Mouse (Mus musculus) fibroblast of lung, adult 2 months (primary cell): ENCODE measurements at regions not wholly inside any gene's neighbourhood (a gene's known extent, or its start where the extent isn't known, plus 50 kb on each side); places are given as distances from the start of the nearest gene placed in this dataset.
A peak's percentile ranks its signal among the peaks of the same experiment; 100 is the strongest.

ENCODE experiments used
- DNase-seq: peaks from one replicate; pipeline ENCODE4 v3.0.0-alpha.2; 2011; ENCODE audit warnings: low read depth

DNA sequence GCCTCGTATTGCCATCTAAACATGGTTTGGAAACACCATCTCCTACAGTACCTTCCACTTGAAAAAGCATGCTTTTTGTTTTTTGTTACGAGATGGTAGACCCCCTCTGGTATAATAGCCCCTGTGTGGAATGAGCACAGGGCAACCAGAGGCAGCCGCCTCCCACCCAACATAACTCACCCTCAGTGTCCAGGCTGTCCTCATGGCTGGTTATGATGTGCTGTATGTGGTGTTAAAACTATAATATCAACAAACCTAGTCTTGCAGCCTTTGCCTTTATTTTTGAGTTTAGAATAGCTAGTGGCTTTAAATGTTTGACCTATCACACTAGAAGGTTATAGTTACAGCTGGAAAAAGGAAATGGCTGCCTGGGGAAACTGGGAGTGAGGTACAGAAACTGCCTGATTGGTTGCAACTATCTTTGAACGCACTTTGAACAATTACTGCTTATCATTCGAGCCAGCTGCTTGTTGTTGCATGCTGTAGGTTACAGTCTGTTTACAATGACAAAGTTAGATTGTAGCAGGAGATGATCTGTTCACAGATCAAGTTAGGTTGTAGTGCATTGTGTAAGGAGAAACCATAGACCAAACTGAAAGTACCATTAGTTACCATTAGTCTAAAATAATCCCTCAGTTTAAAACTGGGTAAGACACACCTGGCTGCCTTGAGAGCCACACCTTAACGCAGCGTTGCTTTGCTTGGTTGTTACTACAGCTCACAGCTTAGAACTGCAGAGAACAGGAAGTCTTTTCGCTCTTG is 414.8 kb downstream of the Klf5 start:
- no peak for DNase-seq

DNA sequence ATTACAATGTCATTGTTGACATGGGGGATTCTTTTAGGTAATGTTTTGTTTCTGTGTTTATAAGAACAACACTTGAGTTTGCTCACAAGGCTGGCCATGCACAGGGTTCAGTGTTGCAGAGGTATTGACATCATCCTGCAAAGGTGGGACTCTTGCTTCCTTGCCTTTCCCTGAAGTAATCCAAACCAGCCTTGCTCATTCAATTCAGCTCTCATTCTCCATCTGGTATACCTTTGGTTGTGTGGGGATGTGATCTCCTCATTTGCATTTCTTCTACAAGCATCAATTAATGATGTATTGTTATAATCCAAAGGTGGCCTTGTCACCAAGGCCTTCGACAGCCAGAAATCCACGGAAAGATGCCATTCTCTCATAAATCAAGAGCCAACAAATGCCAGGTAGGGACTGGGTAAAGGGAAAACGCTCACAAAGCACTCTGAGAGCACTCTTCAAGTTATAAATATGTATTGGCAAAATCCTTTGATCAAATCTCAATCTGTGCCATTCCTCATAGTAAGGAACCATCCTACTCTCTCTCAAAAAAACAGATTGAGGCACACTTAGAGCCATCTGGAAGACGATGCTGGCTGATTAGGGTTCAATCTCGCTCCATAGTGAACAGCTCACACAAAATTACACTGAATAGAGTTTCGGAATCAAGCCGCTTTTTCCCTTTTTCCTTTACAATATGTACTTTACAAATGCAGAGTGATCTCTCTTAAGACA is 435.1 kb downstream of the Klf5 start:
- DNase-seq = no peak

DNA sequence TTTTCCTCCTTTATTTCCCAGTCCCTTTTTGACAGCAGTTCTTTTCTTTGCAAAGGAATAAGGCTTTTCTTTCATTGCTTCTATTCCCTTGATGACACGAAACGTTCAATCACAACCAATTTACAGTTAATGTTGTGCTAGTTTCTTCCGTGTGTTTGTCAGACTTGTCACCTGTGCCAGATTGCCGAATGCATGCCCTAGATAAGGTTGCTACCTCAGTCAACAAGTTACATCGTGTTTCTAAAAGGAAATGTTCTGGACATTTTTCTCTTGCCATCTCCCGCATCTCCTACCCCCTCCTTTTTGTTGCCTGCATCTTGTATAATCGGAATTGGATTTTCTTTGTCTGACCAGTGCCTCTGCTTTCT is 435.7 kb downstream of the Klf5 start:
- no peak for DNase-seq

DNA sequence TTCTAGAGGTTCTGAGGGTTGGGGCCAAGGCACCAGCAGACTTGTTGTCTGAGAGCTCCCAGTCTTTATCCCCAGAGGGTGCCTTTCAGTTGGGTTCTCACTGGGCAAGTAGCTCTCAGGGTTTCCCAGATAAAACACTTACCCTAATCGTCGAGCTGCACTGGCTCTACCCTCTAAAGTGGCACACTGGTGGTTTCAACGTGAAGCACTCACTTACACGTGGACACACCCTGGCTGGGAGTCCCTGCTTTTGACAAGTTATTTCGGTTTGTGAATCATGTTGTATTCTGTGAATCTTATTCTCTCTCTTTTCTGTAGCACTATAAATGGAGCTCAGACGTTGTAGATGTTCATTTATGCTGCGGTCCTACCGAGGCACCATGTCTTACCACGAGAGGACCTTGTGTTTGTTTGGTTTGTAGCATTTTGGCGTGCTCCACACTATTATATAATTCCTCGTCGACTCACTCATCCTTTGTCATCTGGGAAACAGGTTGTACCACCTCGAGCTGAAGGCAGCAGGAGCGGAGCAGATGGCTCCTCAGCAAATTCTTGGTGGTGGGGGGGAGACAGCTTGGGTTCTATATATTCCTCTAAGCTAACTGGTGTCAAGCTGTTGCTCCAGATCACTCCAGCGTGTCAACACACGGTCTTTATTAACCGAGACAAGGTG is 445.3 kb downstream of the Klf5 start:
- no peak for DNase-seq

DNA sequence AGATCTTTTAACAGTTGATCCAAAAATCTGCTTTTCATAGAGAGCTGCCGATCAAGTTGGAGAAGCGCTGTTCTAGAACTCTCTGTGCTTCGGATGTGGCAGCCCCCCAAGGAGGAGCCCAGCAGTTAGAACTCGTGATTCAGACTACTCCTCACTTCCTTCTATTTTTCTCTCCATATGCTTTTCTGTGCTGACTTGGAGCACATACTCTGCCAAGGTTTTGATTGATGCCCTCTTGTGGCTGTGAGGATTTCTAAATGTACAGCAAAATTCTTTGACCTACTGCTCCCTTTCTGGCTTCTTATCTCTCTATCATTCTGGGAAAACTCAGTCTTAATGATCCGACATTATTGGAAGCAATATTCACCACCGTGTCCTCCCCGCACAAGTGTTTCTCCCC is 446.7 kb downstream of the Klf5 start:
- DNase-seq = no peak

DNA sequence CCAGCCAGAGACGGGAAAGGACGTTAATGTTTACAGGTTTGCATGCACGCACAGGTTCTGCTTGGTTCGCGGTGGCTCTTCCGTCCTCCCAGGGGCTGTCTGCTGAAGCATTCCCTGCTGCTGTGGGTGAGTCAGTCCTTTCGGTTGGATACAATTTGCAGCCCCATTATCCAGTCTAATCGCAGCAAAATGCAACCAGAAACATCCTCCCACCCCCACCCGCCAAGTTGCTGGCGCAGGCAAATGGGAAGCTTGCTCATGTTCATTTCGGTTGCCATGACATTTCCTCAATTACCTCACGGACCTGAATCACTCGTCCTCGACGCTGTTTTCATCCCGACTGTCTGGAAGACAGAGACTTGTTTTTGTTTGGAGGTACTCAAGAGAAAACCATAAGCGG is 449.7 kb downstream of the Klf5 start:
- peak; percentile 18 for DNase-seq

GRCm38 (mm10) chr14:99749308-99750305 is 451.1 kb downstream of the Klf5 start:
- no peak for DNase-seq

DNA sequence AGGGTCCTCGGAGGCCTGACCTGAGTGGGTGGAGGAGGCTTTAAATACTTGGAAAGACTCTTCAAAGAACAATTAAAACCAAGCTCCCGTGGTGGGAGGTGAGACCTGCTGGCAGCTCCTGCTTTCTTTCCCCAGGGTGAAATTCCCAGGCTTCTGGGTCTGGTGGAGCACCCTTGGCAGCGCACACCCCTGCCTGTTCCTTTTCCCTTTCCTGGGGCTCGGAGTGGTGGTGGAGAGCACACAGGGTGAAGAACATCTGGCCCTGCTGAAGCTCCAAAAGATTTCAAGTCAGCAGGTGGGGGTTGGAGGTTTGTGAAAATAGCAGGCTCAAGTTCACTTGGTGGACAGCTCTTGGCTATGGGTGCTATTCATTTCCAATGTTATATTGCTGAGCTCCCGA is 459.6 kb downstream of the Klf5 start:
- no peak for DNase-seq

DNA sequence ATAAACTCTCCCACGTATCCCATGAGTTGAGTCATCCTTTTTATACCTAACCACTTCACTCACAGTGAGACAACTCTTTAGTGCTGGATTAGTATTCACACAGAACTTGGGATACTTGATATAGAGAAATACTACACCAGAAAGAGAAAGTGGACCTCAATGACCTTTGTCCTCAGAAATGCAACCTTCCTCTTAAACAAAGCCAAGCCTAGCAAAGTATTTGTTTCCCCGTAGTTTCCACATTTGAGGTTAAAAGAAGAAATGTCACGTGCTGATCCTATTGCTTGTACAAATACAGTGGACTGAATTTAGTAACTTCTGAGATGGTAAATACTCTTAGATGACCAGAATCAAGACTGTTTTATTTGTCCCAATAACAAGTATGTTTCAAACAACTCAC is 464.8 kb downstream of the Klf5 start:
- no peak for DNase-seq

- no peak for DNase-seq
These were observed 472.5 kb downstream of the Klf5 start for GRCm38 (mm10) chr14:99771009-99771408.

GRCm38 (mm10) chr14:99772774-99773423 is 474.4 kb downstream of the Klf5 start:
- no peak for DNase-seq

GRCm38 (mm10) chr14:99778477-99778876 is 480.0 kb downstream of the Klf5 start:
- DNase-seq = no peak

- DNase-seq = no peak
These were observed 480.5 kb downstream of the Klf5 start for GRCm38 (mm10) chr14:99778957-99779356.

GRCm38 (mm10) chr14:99783646-99784045 is 485.2 kb downstream of the Klf5 start:
- DNase-seq = no peak

DNA sequence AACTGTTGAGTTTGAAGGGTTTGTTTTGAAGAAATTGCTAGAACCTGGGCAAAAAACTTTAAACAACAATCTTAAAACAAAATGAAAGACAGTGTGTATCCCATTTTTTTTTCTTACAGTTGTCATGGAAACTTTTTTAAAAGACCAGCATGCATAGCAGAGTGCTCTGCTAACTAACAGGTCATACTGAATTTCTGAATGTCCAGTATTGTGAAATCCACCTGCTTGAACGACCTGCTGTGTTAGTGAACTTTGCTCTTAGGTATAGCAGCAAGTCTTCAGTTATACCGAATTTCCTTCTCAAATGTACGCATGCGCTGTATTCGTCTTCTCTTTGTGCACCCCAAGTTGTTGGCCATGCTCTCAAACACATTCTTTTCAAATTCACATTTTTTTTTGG is 486.6 kb downstream of the Klf5 start:
- DNase-seq = no peak

DNA sequence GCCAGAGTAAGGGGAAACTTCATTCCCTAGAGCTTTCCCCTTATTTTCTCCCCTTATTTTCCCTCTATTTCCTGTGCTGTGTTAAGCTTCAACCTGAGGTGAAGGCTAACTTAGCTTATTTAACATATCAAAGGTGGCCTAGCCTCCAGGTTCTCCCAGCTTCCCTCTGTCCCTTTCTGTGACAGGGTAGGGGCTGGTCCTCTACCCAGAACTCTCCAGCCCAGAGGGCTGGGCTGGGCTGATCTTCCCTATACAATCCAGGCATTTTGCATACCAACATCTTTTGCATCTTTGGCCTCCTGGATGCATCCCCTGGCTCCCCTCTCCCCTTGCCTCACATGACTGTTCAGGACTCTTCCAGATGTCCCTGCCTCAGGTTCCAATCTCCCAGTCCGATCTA is 487.9 kb downstream of the Klf5 start:
- no peak for DNase-seq

- no peak for DNase-seq
These were observed 489.7 kb downstream of the Klf5 start for GRCm38 (mm10) chr14:99788185-99788584.

DNA sequence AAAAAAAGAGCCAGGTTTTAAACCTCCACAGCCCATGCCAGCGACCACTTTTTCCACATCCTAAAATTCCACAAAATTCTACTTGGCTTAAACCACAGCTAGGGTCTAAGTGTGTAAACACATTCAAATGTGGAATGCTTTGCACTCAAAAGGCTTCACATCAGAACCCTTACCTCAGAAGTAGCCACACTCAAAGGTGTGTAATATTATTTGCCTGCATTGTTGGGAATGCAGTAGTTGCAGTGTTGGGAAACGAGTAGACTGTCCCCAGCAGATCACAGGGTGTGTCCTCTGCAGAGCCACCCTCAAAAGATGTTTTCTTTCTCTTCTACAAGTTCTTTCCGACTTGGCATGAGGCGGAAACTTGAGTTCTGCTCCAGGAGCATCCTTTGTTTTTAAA is 488.2 kb downstream of the Klf12 start:
- DNase-seq = no peak

GRCm38 (mm10) chr14:99806052-99806451 is 478.4 kb downstream of the Klf12 start:
- DNase-seq = no peak

DNA sequence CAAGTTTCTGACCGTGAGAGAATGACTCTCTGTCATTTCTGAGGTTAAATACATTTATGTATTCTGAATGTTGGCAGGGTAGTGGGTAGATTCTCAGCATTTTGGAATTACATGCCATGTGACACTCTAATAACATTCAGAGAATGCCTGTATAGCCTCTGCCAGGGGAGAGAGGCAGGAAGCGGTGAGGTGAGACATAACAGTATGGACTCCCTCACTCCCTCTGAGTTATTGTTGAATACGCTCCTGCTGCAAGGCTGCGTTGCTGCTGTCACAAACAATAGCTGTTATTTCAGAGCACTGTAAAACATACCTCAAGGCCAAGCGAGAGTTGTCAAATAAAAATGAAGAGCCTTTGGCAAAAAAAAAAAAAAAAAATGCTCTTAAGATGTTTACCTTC is 477.9 kb downstream of the Klf12 start:
- no peak for DNase-seq

GRCm38 (mm10) chr14:99812741-99813485 is 471.6 kb downstream of the Klf12 start:
- DNase-seq = no peak
